Mouse (Mus musculus) brain, embryonic 18.5 days (tissue): ENCODE measurements at regions not wholly inside any gene's neighbourhood (a gene's known extent, or its start where the extent isn't known, plus 50 kb on each side); places are given as distances from the start of the nearest gene placed in this dataset.

ENCODE experiments used
- DNase-seq: peaks from one replicate; pipeline ENCODE4 v3.0.0-alpha.2; 2012; ENCODE audit warnings: low read depth, low spot score

DNA sequence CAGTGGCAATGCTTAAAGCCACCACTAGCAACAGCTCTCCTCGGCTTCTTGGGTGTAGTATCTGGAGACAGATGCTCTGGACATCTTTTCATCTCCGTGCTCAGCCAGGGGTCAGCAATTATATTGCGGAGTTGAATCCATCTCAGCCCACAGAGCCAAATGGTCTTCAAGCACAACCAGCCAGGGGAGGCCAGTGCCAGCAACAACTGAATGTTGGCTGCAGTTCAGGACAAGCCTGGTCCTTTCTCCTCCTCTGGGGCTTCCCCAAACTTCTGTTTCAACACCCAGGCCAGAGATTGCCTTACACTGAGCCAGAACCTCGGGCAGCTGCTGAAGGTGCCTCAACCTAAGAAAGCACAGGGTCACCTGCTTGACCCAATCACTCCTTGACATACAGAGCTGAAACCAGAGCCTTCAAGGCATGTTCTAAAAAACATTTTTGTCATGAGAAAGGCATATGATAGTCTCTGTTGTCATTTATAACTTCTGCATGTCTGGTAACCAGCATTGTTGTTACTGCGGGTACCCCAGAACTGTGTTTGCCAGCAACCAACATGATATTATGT lies 169.9 kb upstream of the Lef1 start:
- no peak for DNase-seq

DNA sequence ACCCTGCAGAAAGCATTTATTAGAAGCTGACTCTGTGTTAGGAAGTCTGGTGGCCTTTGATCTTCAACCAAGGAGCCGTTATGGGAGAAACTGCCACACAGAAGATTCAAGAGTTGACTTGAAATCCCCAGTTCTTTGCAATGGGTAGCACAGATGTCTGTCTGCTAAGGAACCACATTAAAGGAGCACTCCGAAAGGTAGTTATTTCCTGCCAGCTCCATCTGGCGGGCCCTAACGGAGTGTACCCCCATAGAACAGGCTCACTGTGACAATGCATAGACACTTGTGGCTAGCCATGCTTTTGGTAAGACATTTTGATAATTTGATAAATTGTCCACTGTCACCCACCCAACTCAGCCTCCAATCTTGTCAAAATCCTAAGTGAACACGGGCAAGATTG lies 173.3 kb upstream of the Lef1 start:
- no peak for DNase-seq

DNA sequence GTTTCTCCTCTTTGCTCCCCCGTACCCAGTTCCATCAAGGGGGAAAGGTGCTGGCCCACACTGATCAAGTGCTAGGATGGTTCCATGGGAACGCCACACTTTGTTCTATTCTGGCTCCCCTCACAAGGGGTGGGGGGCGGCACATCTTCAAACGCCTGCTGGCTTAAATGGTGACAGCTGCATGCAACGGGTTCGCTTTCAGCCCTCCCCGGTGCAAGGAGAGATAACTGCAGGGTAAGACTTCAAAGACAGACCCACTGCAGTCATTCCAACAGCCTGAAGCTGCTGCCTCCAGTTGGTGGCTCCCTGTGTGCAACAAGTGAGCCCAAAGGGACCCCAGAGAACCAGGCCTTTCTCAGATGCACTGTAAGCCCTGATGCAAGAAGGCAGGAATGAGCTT lies 173.9 kb upstream of the Lef1 start:
- no peak for DNase-seq

DNA sequence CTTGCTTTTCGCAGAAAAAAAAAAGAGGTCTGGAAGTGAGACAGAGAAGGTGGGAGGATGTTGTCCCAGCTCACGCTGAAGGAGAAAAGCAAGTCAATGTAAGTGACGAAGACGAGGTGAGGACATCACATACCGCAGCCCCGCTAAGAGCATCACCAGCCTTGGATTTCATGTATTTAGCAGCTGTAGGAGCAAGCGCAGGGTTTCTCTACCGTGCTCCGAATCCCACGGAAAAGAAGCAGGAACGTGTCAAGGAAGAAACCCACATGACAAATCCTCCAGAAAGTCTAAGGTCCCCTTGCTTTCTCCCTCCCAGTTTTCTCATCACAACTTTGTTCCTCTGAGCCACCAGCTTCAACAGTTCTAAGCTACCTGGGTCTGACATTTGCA lies 174.3 kb upstream of the Lef1 start:
- no peak for DNase-seq

DNA sequence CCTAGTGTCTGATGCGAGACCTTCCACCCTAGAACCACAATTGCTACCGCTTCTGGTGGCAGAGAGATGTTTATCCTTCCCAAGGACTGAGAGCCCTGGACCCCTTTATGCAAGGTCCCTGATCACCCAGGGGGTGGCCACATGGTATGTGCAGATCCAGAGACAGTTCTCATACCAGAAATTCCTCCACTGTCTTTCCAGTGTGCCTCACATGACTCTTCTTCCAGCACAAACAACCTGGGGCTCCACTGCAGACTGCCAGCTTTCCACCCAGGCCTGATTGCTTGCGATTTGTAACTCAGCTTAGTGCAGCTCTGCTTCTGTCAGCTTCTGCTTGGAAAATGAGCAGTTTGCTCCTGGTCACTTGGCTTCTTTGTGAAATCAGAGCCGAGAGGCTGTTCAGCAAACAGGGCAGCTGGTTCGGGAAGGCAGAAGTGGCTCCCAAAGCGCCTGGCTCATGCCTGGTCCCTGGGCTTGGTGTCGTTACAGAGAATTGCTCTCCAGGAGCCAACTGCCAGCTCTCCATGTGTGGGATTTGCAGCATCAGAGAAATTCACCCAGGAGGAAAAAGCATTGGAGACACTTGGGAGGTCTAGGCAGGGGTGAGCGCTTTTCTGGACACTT lies 174.9 kb upstream of the Lef1 start:
- DNase-seq: no peak

DNA sequence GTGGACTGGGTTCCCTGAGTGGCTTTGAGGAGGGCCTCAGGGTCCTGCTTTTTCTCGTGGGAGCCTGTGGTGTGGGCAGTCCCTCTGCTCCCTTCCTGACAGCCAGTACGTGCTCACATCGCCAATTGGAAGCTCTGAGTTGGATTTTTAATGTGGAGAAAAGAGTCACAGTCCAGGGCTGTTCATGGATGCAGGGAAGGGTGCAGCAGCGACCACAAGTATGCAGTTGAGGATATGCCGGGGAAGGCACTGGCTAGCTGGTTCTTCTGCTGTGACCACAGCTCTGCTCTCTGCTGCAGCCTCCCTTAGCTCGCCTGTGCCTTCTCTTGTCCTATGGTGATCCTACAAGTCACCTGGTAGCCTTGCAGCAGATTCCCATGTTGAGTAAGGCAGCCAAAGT lies 177.5 kb upstream of the Lef1 start:
- DNase-seq: no peak

DNA sequence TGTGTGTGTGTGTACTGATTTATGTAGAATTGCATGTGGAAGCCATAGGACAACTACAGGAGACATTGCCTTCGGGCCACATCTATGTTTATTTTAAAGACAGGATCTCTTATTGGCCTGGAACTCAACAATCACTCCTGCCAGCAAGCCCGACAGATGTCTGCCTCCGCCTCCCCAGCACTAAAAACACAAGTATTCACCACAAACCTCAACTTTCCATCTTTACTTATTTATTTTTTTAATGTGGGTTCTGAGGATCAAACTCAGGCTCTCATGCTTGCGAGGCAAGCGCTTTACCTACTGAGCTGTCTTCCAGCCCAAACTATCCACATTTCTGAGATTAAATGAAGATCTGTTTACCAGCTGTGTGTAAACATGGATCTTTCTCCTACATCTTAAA lies 178.0 kb upstream of the Lef1 start:
- no peak for DNase-seq

DNA sequence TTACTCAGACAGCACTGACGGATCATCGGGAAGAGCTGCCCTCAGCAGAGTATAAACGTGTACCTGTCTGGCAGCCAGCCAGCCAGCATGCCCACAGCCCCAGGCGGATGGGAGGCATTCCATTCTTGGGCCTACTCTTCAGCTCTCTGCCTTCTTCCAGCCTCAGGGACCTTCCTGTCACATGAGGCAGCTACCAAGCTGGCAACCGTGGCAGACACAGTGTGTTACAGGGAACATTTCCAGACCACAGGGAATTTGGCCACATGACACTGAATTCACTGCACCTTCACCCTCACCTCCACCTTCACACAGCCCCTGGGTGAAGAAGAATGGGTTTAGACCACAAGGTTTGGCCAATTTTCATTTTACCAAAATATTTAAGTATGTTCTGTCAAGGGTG lies 185.3 kb upstream of the Lef1 start:
- DNase-seq: no peak

DNA sequence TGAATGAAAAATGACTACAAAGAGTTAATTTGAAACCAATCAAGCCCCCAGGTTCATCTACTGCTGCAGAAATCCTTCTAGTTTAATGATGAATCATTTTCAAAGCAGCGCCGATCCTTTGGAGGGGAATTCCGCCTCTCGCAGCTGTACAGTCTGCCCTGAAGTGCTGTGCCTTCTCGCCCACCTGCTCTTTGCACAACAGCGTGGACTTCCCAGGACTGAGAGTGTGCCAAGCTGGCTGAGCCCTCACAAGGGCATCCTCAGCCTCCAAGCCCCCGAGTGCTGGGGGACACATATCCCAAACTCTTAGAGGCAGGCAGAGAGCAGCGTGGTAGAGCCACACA lies 186.7 kb upstream of the Lef1 start:
- no peak for DNase-seq

DNA sequence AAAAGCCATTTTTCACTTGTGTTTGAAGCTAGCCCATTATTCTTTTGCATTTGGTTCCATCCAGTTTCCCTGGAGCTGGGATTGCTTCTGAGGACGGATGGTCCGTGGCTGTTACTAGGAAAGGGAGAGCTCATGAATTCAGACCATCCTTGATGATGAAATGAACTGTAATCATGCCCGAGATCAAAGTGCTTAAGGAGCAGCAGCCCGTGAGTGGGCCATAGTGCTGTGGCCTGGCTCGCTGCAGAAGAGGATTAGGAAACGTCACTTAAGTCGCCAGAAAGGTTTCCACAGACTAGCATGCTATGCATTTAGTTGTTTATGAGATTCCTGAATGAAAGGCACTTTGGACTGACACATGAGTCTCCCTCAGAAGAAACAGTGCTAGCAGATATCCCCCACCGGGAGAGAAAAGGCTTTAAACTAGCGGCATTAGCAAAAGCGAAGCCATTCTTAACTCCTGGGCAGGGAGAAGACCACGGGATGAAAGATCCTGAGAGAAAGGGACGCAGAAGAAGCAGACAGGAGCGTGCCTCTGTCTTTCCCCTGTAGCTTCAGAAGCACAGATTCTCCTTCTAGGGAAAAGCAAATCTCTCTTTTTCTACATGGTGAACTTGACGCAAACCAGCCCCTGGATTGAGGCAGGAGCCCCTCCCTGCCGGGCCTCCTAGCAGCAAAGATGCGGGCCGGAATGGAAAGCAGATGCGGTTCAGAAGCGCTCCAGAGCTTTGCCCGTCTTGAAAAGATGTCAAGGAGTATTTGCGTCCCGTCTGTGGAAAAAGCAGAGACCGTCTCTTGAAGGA lies 187.3 kb upstream of the Lef1 start:
- no peak for DNase-seq

DNA sequence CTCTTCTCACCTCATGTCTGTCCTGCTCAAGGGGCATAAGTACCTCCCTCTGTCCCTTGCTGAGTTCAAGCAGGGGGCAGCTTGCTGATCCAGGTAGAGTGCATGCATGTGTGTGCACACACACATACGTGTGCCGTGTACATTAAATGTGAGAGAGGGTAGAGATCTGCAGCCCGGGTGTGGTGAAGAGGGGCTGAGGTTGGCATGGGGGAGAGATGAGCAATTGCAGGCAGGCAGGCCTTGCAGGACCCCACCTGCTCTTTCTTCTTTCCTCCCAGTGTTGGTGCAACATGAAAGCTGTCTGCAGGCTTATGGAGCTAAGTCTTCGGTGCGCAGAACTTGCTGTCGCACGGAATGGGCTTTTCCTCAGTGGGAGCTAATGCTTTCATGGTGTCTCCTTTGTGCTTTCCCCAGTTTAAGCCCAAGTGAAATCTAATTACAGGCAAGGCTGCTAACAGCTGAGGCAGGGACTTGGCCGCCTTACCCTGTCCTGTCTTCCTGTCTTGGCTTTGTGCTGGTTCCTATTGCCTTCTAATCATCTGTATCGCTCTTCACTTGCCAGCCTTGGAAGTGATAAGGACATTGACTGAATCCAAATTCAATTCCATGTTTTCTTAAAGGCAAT lies 188.5 kb upstream of the Lef1 start:
- no peak for DNase-seq

DNA sequence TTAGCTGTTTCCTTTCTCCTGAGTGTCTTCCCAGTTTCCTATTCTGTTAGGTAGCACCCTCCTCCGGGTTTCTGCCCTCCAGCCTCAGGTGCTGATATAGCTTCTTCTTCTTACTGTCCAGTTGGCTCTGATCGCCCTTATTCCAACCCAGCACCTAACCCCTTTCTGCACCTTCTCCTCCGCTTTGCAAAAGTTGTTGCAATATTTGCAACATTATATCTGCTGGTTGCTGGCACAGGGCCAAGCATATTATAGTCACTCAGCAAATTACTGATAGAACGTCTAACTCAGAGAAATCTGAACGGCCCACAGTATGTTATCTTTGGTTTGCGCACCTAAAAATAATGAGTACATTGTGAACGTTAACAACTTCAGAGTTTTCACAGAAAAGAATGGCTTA lies 183.6 kb upstream of the Rpl34 start:
- DNase-seq: no peak

DNA sequence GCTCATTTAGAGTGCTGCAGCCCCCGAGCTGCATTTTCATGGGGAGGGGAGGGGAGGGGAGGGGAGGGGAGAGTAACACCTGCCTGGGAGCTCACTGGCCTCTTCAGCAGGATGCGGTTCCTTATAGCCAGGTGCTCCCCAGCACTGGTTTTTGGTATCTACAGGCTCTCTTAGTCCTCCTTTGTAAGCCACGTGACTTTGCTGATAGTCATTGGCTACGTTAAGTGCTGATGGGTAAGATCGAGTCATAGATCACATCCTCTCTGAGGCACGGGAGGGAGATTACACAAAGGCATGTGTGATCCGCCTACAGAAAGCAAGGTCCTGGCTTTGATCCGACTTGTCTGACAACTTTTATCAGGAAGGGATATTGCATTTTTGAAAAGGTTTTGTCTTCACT lies 174.9 kb upstream of the Rpl34 start:
- no peak for DNase-seq

DNA sequence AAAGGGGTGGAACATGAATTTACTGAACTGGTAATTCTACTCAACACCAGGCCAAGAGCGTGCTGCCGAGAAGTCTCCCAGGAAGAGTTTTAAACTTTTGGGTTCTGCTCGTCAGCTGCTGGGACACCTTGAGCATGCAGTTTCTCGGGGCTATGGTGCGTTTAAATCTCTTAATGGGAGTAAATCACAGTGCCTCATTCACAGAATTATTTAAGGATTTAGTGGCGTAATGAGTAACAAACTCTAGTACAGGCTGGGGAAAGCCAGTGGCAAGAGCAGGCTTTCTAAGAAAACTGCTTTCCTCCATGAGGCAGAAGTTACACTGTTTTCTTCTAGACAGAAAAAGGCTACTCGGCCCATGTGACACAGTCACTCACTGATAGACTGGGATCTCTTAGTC lies 173.1 kb upstream of the Rpl34 start:
- DNase-seq: no peak

DNA sequence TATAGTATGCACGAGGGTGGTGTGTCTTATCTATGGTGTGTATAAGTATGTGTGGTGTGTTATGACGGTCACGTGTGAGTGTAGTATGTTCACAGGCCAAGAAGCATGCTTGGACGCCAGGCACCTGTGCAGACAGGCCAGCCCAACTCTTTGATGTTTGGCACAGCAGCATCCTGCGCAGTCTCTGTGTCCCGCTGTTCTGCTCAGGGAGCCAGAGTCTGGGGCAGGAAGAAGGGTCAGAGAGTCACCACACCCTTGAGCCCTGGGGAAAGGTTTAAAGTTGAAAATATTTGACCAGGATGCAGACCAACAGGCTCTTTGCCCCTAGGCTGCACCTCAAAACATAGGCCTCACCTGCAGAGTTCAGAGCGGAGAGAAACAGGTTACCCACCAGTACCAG lies 172.2 kb upstream of the Rpl34 start:
- DNase-seq: no peak

DNA sequence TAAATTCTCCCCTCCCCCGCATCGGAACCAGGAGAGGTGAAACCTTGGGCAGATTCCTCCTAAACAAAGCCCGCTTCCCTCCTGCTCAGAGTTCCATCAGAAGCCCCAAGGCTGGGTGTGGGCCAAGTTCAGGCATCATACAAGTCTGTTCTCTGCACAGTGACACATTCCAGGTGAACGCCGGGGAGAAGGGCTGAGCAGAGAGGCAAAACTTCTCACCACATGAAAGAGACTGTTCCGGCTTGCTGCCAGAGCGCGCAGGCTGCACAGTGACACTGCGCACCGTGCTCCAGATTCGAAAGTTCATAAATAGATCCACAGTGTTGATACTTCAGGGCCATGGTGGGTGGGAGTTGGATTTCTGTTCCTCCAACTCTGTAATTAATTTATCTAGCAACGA lies 171.1 kb upstream of the Rpl34 start:
- no peak for DNase-seq

DNA sequence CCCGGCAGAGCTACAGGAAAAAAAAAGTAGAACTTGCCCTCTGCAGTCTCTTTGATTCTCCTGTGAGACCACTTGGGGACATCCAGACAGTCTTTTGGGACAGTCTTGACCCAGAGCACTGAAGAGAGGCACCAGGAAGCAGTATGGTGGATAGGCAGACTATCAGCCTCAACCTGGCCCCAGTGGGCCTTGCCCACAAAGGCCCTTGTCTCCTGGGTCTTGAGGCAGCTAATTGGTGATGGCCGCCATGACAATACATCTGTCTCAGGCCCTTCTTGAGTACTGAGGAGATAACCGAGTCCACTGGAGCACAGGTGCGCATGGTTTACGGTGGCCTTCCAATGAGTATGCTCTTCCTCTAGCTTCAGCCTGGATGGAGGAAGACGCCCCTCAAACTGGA lies 170.6 kb upstream of the Rpl34 start:
- DNase-seq: no peak

DNA sequence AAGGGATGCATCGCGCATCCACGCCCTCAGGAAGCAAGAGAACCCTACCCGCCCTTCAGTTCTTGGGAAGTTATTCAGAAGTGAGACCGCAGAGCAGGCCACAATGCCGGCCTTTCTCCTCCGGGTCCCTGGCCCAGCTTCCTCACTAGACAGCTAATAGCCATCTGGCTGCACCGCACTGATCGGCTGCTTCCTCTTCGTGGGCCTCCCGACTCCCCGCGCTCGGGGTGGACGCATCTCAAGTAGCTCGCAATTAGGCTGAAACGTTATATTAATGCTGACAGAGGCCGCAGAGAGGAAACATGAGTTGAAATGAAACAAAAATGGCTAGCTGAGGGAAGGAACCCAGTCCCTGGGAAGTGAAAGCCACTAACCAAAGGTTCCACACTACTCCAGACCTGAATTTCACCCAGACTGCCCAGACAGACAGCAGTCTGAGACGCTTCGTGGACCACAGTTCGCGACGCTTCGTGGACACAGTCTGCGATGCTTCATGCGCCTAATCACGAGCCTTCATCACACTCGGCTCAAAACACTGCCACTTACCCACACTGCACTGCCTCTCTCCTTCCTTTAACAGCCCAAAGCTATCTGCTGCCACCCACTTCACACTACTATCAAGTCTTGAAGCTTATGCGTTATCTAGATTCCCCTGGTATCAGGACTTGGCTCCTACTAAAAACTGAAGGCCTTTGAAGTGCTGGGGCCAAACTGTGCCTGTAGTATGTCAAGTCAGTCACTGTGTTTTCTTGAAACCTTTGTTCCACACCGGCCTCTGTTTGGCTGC lies 170.0 kb upstream of the Rpl34 start:
- DNase-seq: no peak

DNA sequence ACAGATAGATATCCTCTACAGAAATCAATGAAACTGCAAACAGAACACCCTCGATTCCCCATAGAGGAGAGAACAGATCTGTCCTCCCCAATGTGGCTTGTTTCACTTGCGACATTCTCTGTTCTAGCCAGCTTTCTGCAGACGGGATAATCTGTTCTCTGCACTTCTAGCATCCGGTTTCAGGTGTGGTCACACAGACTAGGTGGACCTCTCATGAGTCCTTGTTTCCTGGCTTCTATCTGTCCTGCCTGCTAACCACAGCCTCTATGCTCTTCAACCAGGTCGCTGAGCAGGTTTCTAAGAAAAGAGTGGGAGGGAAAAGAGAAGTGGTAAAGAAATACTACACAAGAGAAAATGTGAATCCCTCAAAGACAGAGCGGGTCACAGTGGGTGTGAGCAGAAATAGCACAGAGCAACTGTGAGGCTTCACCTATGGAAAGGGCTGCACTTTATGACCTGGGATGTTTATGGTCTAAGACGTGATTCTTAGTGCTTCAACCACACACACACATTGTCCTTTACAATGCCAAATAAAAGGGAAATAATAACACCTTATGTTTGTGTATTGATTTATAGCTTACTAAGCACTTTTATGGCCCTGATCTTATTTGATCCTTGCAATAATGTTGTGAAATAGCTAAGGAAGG lies 164.1 kb upstream of the Rpl34 start:
- DNase-seq: no peak

DNA sequence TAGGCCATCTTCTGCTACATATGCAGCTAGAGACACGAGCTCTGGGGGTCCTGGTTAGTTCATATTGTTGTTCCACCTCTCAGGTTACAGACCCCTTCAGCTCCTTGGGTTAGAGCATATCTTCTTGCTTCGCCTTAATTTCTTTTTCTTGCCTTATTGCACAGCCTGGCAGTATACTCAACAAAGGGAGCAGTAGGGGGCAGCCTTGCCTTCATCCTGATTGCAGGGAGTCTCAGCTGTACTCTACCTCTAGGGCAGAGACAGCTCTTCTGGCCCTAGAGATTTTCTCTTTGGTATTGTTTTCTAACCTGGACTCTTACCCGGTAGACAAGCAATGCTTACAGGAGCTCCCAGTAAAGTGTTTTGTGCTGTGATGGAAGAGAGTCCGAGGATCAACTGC lies 161.1 kb upstream of the Rpl34 start:
- no peak for DNase-seq

DNA sequence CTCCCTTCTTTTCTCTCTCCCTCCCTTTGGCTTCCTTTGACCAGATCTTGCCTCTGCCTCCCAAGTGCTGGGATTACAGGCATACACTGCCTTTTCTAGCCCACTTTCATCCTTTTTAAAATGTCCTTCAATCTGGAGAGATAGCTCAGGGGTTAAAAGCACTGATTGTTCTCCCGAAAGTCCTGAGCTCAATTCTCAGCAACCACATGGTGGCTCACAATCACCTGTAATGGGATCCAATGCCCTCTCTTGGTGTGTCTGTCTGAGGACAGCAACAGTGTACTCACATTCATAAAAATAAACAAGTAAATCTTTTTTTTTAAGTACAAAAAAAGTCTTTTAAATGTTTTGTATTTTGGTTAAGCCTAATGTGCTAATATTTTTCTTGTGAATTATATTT lies 158.4 kb upstream of the Rpl34 start:
- DNase-seq: no peak
